Mouse (Mus musculus) thymus, postnatal 10 days (tissue): ENCODE measurements at regions not wholly inside any gene's neighbourhood (a gene's known extent, or its start where the extent isn't known, plus 50 kb on each side); places are given as distances from the start of the nearest gene placed in this dataset.
A peak's percentile ranks its signal among the peaks of the same experiment; 100 is the strongest.

ENCODE experiments used
- DNase-seq, 2 experiments: peaks; one replicate each; pipeline ENCODE4 v3.0.0; 2021; ENCODE audit warnings: low spot score in 2 of 2

DNA sequence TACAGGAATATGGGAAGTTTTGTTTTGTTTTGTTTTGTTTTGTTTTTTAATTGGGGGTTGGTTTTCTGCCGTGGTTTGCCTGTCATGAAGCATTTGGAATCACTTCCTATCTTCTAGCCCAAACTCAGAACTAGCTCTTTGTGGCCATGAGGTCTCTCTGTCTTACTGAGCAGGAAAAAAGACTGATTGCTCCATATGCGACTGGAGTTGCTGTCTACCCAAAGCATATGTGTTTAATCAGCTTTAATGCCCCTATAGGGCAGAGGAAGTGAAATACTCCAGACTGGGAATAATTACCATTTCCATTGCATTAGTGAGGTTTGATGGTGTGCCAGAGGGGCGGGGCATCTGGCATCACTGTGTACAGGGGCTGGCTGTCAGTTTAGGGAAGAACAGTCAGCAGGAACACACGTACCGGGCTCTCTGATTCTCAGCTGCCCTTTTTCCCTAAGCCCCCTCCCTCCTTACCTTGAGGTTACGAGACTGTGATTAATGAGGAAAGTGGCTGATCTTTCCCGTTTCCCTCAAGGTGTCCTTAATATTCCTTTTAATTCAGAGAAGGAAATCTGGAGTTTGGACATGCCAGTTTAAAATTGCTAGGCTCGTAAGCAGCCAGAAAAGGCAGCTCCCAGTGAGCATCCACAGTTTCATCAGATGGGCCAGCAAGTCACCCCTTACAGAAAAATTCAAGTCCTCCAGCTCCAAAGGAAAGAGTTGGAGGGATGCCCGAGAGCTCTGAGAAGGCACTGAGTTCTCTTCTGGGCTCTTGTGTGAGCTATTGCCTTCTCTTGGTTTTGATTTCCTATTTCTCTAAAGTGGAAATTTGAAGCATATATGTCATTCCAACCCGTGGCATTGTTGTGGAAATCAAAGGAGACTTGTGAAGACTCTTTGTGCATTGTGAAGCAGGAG, 2482.1 kb upstream of the 5930422O12Rik start:
- no peak for DNase-seq

DNA sequence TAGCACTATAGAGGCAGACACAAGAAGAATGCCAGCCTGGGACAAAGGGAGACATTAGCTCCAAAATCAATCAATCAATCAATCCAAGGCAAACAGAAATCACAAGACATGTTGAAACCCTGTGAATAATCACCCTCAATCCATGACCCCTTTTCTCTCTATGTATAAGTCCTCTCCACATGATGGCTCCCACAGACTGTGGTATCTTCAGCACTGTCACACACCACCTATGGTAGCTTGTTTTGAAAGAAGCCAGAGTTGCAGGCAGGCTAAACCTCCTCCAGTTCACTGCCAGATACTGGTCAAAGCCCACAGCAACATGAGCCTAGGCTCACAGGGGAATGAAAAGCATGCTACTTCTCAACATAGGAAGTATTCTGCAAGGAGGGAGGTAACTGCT, 2475.7 kb upstream of the 5930422O12Rik start:
- no peak for DNase-seq

DNA sequence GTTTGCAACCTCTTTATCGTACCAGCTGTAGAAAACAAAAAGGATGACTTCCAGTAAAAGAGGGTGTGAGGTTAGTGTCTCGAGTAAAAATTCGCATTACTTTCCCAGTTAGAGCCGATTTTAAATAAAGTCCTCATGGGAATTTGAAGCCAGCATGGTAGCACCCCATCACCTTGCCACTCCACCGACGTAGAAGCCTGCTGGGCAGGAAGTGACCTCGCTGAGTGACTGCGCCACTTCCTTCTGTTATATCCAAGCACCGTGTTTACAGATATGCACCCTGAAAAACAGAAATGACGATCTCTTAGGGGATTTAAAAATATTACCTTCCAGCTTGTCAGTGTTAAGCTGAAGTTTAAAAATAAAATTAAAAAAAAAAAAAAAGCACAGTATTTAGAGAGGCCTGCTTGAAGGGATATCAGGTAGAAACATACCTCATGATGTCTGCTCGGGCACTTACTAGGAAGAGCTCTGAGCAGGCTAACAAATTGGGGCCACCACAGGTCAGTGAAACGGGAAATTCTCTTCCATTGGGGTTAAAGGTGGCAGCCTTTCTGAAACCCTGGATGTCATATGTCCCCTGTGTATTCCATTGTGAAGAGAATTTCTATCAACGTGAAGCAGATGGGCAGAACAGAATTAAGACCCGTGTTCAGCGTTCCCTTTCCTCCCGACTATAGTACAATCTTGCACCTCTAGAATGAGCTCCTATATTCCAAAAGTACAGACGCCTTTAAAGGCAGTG, 2468.9 kb upstream of the 5930422O12Rik start:
- no peak for DNase-seq

DNA sequence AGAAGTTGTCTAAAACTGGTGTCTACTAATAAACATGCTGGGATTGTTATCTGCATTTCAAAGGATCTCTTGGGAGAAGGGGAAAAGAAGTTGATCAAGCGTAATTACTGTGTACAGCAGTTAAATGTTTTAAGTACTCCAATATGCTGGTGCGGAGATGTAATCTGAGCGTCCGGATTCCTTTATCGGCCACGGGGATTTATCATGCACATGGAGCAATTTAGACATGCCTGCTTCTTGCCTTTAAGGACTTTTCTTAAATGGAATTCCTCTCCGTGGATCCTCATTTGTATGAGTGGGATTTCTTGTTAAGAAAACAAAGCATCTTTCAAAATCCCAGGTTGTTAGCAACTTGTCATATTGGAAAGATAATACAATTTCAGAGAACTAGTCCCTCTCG, 2468.0 kb upstream of the 5930422O12Rik start:
- DNase-seq = no peak

DNA sequence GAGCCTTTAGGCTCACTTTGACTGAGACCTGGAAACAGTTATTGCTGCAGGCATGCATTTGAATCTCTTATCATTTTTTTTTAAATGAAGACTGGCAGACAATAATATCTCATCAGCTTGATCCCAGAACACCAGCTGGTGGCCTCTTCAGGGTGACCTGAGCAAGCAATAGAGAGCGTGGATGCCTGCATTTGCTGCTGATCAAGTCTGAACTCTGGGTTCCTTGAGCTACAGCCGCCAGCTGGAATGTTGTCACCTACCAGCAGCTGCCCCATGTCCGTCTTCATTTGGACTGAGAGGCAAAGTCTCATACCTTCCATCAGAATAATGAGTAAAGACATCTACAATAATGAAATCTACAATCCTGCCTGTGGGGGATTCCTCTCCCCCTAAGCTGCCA, 2466.3 kb upstream of the 5930422O12Rik start:
- DNase-seq = no peak

DNA sequence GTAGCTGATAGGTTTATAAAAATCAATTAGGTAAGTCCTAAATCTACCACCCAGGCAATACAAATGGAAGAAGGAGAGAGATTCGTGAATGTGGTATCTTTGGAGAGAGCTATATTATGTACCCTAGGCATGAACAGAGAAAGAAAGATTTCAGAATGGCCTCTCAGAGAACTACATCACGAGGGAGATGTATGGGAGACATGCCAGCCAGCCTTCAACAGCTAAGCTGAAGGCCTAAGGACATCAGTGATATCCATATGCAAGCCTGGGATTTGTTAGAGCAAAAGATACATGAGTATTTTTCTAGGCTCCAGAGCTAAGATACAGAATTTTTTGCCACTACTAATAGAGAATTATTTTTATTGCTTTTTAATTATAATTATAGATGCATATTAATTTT, 2445.7 kb upstream of the 5930422O12Rik start:
- DNase-seq = no peak

DNA sequence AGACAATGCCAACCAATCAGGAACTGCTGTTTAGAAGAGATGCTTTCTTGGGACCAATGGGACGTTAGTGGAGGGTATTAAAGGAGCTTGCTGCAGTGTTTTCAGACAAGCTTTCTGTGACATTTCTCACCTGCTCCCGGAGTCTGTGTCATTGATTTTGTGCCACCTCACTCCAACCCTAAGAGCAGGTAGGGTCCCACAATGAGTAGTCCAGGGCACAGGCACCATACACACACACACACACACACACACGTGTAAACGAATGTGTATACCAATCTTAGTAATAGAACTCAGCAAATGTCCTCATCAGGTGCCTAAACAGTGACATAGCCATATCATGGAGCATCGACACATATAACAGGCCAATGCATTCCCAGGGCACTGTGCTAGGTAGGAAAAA, 2440.5 kb upstream of the 5930422O12Rik start:
- no peak for DNase-seq

DNA sequence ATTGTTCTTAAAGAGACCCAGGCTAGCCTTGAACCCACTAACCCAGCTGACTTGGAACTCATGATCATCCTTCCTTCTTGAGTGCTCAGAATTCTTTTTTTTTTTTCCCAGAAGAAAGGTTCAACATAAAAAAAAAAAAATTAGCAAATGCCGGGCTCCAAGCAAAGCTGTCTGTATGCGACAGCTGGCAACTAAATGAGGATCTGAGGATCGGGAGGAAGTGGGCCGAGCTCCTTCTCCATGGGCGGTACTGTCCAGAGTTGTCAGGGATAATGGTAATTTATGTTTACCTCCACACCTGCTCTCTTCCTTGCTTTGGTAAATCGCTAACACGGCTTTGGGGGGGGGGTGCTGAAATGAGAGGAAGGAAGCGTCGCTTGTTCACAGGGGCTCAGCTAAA, 2429.9 kb upstream of the 5930422O12Rik start:
- DNase-seq = no peak

DNA sequence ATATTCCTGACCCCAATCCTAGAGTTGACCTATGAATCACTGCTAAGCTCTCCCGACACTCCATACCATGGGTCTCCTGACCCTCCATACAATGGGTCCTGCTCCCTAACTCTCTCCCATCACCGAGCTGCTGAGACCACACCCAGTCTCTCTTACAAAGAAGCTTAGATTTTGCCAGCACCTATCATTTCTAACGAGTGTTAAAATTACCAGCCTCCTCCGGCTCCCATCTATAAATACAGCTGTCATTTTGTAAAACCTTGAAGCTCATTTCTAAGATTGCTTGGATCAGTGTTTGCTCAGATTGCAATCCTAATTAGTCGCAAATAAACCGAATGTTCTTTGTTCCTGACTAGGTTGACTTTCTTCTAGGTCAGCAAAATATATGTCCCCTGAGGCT, 2428.4 kb upstream of the 5930422O12Rik start:
- DNase-seq = no peak

DNA sequence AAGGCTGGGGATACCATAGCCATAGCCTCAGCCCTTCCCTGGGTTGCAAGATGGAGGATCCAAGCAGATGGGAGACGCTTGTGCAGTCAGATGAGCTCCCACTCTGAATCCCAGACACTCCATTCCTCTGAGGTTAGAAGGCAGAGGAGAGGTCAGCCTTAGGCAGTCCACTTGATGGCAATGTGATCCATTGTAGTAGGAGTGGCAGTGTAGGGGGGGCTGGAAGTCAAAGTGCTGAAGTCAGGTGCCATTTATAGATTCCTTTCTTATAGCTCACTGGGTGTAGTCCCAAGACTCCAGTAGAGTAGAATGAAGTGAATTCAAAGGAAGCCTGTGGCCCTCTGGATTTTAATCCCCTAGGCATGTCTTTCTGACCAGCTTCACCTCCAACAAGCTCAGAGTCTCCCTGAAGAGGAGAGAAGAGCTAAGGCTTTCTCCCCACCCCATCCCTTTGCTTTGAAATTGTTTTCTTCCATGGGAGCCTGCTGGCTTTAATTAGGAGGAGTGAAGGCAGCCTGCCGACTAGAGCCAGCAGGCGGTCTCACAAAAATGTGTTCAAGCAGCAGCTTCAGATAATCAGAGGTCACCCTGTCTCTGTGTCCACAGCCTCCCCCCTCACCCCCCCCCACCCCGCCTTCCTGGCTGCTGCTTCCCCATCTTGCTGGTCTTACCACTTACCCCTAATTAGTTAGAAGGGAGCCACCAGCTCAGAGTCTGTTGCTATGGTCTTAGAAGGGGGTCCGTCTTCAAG, 2426.4 kb upstream of the 5930422O12Rik start:
- DNase-seq = no peak

DNA sequence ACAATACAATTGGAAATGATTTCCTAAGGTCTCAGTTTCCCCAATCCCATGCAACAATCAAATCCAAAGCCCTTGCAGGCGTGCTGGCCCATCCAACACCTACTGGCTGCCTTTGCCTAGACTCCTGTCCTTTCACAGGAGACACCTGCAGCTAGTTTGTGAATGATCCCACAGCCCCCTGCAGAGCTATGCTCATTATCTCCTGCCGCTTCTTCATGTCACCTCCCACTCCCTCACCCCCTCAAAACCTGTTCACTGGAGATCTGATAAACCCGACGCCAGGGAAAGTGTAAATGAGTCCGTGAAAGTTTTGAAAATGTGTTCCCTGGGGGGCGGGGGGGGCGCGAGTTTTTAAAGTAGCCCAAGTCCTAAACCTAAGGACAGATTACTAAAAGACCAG, 2420.2 kb upstream of the 5930422O12Rik start:
- DNase-seq = no peak

DNA sequence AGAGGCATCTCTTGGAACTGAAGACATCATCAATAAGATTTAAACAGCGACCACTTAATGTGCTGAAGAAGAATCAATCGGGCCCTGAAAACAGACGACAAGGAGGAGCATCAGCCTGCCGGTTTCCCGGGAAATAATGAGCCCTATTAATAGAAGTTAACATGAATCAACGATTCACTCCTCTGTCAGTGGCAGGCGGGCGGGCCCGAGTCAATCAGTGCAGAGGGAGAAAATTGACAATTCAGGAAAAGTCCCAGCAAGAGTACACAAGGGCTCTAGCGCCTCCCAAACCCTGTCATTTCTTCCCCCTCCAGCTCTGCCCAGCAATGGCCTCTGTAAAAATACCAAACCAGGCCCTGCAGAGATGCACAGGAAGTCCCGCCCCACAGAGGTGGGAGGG, 2416.4 kb upstream of the 5930422O12Rik start:
- DNase-seq = no peak

DNA sequence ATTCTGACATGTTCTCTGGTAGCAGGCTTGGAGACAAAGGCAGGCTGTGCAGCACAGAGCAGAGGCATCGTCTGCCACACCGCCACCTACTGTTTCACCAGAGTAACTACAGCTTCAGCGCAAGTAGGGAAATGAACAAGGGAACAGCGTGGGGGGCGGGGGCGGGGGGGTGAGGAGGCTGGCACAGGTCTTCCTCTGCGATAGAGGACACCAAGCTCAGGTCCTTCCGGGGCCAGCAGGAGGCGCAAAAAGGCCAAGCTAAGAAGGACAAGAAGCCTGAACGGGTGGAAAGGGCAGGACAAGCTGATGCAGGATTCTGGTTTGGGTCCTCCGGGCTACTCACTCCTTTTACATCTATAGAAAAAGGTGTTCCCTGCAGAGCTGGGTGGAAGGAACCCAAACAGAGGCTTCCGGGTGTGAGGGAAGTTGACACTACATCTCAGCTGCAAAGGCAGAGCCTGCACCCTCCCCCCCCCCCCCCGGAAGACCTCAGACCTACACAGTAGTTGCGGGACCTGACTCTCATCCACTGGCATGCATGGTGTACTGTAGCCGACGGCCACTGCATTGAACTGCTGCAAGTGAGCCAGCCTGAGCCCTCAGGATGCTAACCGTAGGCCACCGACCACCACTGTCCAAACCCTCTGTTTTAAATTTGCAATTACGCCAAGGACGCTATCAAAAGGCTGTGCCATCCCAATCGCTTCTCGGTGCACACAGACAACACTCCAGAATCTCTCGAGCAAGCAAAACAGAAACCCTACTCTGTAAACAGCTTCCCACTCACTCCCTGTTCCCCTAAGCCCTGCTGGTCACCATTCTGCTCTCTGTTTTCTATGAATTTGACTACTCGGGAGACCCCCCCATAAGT, 2396.6 kb upstream of the 5930422O12Rik start:
- DNase-seq = peak; percentile 39 to 61

DNA sequence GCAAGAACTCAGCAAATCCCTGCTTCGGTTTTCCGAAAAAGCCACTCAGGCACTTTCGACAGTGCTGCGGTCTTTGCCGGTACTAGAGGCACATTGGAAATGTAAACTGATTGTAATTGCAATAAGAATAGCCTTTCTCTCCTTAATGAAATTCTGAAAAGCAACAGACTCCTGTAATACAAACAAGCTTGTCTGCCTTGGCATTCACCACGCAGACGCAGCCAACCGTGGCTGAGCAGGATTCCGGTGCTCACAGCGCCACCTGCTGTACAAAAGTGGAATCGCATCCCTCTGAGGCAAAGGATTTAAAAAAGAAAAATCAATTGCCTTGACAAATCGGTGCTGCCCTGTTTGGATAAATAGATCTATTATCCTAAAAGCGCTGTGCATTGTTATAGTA, 2395.2 kb upstream of the 5930422O12Rik start:
- peak; percentile 33 to 73 for DNase-seq

DNA sequence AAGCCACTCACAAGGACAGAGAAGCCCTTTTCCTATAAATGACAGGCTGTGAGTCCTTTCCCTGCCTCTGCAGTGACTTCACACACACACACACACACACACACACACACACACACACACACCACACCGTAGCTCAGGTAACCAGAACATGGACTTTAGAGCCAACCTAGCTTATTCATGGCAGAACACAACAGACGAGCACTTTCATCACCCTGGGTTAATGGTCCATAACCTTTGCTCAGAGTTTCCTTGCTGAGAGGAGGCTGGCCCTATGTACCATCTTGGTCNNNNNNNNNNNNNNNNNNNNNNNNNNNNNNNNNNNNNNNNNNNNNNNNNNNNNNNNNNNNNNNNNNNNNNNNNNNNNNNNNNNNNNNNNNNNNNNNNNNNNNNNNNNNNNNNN, 2391.6 kb upstream of the 5930422O12Rik start:
- no peak for DNase-seq
